Mouse (Mus musculus): ENCODE measurements around the gene Spink4.

The Spink4 gene

GRCm38 (mm10) chr4:40919785-40920184, at the start of gene Spink4:
TSS of gene Spink4 (plus strand) at chr4:40920052.
- DNase-seq, result peak; percentile 43

- no peak for DNase-seq
Measured at GRCm38 (mm10) chr4:40870206-40870605, 49.6 kb upstream of the Spink4 start.

GRCm38 (mm10) chr4:40872129-40872528, 47.7 kb upstream of the Spink4 start:
- no peak for DNase-seq

- peak; percentile 16 to 28 for DNase-seq
Measured at GRCm38 (mm10) chr4:40873320-40873719, 46.5 kb upstream of the Spink4 start.

- peak; percentile 70 to 76 for DNase-seq
Measured at GRCm38 (mm10) chr4:40874151-40874600, 45.7 kb upstream of the Spink4 start.

- no peak for DNase-seq
Measured at GRCm38 (mm10) chr4:40874794-40875552, 44.9 kb upstream of the Spink4 start.

GRCm38 (mm10) chr4:40875842-40876241, 44.0 kb upstream of the Spink4 start:
- peak; percentile 15 to 17 for DNase-seq

- DNase-seq, result peak; percentile 68 to 71
Measured at GRCm38 (mm10) chr4:40876814-40877371, 43.0 kb upstream of the Spink4 start.

GRCm38 (mm10) chr4:40877528-40877927, 42.3 kb upstream of the Spink4 start:
- DNase-seq, result no peak

GRCm38 (mm10) chr4:40883200-40883599, 36.7 kb upstream of the Spink4 start:
- DNase-seq, result no peak

- DNase-seq, result no peak
Measured at GRCm38 (mm10) chr4:40884282-40885165, 35.3 kb upstream of the Spink4 start.

GRCm38 (mm10) chr4:40885166-40885525, 34.7 kb upstream of the Spink4 start:
- no peak for DNase-seq

GRCm38 (mm10) chr4:40885883-40886282, 34.0 kb upstream of the Spink4 start:
- no peak for DNase-seq

- DNase-seq, result no peak
Measured at GRCm38 (mm10) chr4:40888839-40889238, 31.0 kb upstream of the Spink4 start.

GRCm38 (mm10) chr4:40889252-40889651, 30.6 kb upstream of the Spink4 start:
- no peak for DNase-seq

GRCm38 (mm10) chr4:40889983-40890382, 29.9 kb upstream of the Spink4 start:
- no peak for DNase-seq

GRCm38 (mm10) chr4:40891206-40891605, 28.6 kb upstream of the Spink4 start:
- DNase-seq, result peak; percentile 52 to 65

GRCm38 (mm10) chr4:40895118-40895517, 24.7 kb upstream of the Spink4 start:
- DNase-seq, result no peak

GRCm38 (mm10) chr4:40895646-40896045, 24.2 kb upstream of the Spink4 start:
- DNase-seq, result no peak

- DNase-seq, result no peak
Measured at GRCm38 (mm10) chr4:40898476-40899044, 21.3 kb upstream of the Spink4 start.

GRCm38 (mm10) chr4:40899264-40899663, 20.6 kb upstream of the Spink4 start:
- no peak for DNase-seq

- no peak for DNase-seq
Measured at GRCm38 (mm10) chr4:40900071-40900470, 19.8 kb upstream of the Spink4 start.

- DNase-seq, result no peak
Measured at GRCm38 (mm10) chr4:40900612-40901011, 19.2 kb upstream of the Spink4 start.
